Mouse (Mus musculus) thymus, adult 18-20 months (tissue): Measurements from ENCODE around the gene Gm17174.
"Not testable (repeated sequence)": the region's sequence is repeated elsewhere in the genome, so short reads cannot be mapped to it uniquely, and the experiment has no call there.

ENCODE experiments used
- DNase-seq, 2 experiments: peaks; one replicate each; pipeline ENCODE4 v3.0.0; 2022; ENCODE audit warnings: mixed read lengths in 2 of 2

Gm17174 gene

GRCm38 (mm10) chr14:51592039-51592438 lies at the start of gene Gm17174:
TSS of gene Gm17174 (minus strand) at chr14:51592139.
- DNase-seq, result not testable (repeated sequence)

- not testable (repeated sequence) for DNase-seq
Observed at GRCm38 (mm10) chr14:51635566-51635965, 43.6 kb upstream of the Gm17174 start, which contains the start of gene Gm4181. TSS of gene Gm4181 (minus strand) at chr14:51635666.

GRCm38 (mm10) chr14:51632426-51632825 lies 40.5 kb upstream of the Gm17174 start:
- DNase-seq, result peak; percentile 4 to 13

GRCm38 (mm10) chr14:51611210-51611609 lies 19.3 kb upstream of the Gm17174 start, which contains the start of gene Gm17078:
TSS of gene Gm17078 (minus strand) at chr14:51611310.
- no peak for DNase-seq

GRCm38 (mm10) chr14:51573963-51574362 lies 18.0 kb downstream of the Gm17174 start, which contains the start of gene Gm17175:
TSS of gene Gm17175 (minus strand) at chr14:51574063.
- DNase-seq, result not testable (repeated sequence)

GRCm38 (mm10) chr14:51552490-51552889 lies 39.4 kb downstream of the Gm17174 start, which contains the start of gene Gm5622:
TSS of gene Gm5622 (plus strand) at chr14:51552790.
- no peak for DNase-seq
